Mouse (Mus musculus): Measurements from ENCODE around the gene Olfr1333.
A peak's percentile ranks its signal among the peaks of the same experiment; 100 is the strongest.

Gene Olfr1333

GRCm38 (mm10) chr4:118836179-118836578, at the start of gene Olfr1333:
Gene Olfr1333, minus strand, starts transcription at chr4:118836279.
- no peak for DNase-seq

GRCm38 (mm10) chr4:118867566-118867965, 31.5 kb upstream of the Olfr1333 start:
- peak in 1 of 2 experiments; percentile 6 for DNase-seq

- DNase-seq = no peak
These were observed 28.3 kb upstream of the Olfr1333 start, which contains the start of gene Olfr1331 for GRCm38 (mm10) chr4:118864349-118864748. Gene Olfr1331, plus strand, starts transcription at chr4:118864649.

- peak in 1 of 2 experiments; percentile 1 for DNase-seq
These were observed 26.6 kb upstream of the Olfr1333 start for GRCm38 (mm10) chr4:118862704-118863103.

- DNase-seq = no peak
These were observed 25.7 kb upstream of the Olfr1333 start for GRCm38 (mm10) chr4:118861791-118862190.

GRCm38 (mm10) chr4:118818921-118819320, 17.2 kb downstream of the Olfr1333 start:
- peak; percentile 3 to 5 for DNase-seq

- no peak for DNase-seq
These were observed 26.2 kb downstream of the Olfr1333 start, which contains the start of gene Olfr1335 for GRCm38 (mm10) chr4:118809844-118810243. Gene Olfr1335, minus strand, starts transcription at chr4:118809944.

- DNase-seq = peak in 1 of 2 experiments; percentile 4
These were observed 43.3 kb downstream of the Olfr1333 start for GRCm38 (mm10) chr4:118792796-118793195.

- DNase-seq = no peak
These were observed 53.6 kb downstream of the Olfr1333 start, which contains the start of gene Olfr1337 for GRCm38 (mm10) chr4:118782486-118782885. Gene Olfr1337, minus strand, starts transcription at chr4:118782586.

All from cerebellum, adult 18-20 months (tissue).